Mouse (Mus musculus) neural tube, embryonic 10.5 days (tissue): ENCODE measurements at regions not wholly inside any gene's neighbourhood (a gene's known extent, or its start where the extent isn't known, plus 50 kb on each side); places are given as distances from the start of the nearest gene placed in this dataset.

Experiments
- DNase-seq: peaks from one replicate; pipeline ENCODE4 v3.0.0-alpha.2; 2017; ENCODE audit warnings: low spot score; ENCODE audit errors: extremely low spot score

DNA sequence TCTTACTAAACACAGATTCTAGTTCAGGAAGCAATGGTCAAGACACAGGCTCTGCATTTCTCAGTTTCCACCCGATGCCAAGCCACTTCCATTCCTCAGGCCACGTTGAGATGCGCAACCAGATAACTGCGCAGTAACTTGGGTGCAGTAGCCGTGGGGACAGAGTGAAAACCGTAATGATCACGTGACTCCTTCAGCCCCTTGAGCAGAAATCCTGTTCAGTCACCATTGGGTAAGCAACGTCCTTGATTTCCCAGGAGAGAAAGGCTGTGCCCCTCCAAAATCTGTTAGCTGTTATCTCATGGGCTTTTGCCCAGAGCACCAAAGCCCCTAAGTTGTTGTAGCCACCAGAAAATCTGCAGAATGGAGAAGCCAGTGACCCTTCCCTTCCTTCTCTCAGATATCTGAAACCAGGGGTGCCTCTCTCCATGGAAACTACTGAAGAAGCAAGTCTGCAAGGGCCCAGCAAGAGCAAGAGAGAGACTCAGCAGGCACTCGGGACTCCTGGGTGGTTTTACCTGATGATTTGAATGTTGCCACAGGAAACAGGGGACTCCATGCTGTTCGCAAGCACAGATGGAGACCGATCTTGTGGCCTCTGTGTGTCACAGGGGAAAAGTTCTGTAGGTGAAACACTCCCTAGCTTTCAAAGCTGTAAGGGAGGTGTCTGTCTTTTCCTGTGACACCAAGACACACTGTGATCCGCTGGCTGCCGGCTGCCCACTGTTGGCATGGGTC is 126.7 kb downstream of the Lmo4 start:
- DNase-seq, result no peak

DNA sequence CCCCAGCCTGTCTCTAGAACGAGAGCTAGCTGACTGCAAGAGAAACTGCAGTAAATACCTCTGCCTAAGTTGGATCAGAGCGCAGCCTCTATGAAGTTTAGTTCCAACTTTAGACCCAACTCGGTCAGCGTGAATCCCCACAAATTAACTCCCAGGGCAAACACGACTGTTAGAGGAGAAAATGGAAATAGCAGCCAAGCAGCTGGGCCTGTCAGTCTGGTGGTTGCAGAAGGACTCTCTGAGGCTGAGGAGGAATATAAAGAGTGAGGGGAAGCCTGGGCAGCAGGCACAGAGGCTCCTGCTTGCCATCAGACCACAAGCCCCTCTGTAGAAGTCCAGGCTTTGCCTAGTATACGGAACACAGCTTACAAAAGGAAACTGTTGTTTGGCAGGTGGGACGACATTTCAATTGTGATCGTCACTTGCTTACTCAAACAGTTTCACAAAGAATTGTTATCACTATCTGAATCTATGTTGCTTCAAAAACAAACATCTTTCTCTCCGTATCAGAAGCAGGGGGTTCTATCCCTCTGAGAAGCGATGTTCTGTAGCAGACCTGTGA is 135.0 kb downstream of the Lmo4 start:
- DNase-seq, result no peak

DNA sequence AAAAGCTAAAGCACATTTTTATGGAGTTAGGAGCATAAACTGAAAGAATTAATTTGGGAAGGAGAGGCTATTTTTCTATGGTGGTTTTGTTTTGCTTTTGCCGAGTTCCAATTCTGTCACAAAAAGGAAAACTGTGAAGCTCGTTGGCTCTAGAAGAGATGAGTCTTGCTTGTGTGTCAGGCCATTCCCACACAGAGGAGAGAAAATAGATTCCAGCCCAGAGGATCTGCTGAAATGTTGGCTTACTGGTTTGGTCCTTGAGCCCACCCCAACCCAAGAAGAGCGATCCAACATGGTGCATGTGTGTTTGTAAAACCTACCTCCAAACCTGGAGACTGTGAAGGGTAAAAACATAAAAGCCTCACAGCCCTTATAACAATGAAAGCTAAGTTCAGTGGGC is 138.0 kb downstream of the Lmo4 start:
- no peak for DNase-seq

DNA sequence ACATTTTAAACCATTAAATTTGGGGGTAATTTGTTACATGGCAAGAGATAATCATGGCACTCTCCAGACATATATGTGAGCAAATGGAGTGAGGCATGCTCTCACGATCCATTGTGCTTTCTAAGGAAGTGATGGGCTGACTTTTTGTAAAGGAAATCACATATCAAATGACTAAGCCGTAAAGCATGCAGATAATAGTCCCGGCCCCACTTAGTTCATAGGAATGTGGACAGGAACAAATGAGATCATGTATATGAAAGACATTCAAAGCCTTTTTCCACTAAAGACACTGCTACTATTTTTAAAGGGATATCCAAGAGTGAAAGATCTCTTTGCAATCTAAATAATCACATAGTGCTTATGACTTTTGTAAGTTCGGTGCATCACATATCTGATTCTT is 146.9 kb downstream of the Lmo4 start:
- no peak for DNase-seq

DNA sequence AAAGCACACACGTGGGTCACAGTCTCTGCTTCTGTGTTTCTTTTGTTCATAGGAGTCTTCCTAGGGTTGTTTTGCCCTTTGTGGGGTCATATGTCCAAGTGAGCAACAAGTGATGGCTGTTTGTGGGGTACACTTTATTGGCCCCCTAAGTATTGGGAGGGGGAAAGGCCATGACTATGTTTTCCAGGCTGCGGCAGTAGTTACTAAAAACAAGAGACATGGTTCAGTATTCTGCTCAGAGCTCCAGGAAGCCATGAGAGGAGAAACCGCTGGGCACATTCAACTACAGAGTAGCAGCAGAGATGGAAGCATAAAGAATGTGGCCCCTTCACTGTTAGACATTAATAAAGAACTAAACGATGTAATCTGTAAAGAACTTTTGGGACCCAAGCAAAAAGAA is 154.7 kb downstream of the Lmo4 start:
- DNase-seq, result no peak

DNA sequence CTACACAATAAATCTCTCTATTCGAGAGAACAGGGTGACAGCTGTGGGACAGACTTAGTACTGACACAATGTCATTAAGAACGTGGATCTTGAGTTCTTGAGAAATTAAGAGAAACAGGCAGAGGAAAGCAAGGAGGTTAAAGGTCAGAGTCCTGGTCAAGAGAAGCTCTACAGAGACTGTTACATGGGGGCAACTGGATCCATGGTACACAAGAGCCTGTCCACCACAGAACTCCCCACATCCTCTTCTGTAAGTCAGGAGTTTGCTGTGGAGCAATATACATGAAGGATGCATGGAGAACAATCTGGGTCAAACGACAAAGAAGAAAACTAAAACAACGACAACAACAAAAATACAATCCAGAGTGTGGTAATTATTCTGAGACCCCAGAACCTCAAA is 155.8 kb downstream of the Lmo4 start:
- no peak for DNase-seq

DNA sequence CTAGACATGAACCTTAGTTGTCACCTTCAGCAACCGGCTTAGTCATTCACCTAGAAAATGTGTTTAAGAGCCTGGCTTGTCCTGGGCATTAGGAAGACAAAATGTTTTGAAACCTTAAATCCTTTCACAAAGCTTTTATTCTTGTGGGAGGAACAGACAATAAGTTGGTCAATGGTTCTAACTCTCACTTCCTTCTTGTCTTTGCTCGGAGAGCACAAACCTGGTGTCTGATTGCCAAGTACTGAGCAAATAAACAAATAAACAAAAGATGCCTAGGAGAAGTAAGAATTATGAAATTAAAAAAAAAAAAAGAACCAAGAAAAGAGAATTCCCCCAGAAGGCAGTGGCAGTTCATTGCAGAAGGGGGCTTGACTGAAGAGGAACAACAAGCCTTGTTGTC is 160.7 kb downstream of the Lmo4 start:
- DNase-seq, result no peak

DNA sequence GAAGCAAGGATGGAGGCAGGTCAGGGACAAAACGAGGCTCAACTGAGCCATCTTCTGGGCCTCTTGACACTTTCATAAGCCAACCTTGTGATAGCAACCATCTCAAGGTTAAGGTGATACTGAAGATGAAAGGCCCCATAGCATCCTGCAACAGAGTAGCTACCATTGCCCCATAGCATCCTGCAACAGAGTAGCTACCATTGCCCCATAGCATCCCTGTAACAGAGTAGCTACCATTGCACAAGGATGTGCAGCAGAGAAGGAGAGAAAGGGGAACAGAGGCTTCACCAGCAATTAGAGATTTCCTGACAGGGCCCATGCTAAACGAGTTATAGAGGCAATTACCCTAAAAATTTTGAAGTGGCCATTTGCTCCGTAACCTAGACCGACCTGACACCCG is 163.2 kb downstream of the Lmo4 start:
- DNase-seq, result no peak

DNA sequence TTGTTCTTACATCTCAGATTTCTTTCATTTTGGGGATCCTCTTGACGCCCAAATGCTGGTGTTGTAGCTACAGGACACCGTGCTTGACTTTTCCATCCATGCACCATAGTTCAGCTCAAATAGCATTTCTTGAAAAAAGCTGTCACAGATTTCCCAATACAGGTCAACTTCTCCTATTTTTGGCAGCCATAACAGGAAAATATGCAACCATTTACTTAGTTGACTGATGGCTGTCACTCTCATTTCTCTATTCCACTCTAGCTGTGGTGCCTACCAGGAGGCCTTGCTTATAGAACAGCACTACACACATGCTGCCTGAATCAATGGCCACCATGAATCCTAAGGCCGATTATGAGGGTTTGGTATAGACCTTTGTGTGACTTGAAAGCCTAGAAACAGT is 165.5 kb downstream of the Lmo4 start:
- no peak for DNase-seq

DNA sequence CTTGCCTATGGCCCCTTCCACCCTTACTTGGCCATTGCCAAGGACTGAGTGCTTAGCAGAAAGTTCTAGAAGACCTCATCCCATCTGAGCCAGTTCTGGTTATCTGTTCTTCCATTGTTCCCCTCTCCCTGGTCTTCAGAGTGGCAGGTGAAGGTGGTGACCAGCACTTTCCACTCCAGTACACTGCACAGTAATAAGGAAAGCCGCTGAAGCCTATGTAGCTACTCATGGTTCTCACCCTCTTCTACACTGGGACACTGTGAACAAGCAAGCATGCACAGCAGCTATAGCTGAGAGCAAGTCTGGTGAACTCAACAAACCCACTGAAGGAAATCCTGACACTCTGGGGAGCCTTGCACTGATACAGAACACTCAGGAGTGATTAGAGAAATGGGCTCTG is 175.4 kb downstream of the Lmo4 start:
- no peak for DNase-seq

DNA sequence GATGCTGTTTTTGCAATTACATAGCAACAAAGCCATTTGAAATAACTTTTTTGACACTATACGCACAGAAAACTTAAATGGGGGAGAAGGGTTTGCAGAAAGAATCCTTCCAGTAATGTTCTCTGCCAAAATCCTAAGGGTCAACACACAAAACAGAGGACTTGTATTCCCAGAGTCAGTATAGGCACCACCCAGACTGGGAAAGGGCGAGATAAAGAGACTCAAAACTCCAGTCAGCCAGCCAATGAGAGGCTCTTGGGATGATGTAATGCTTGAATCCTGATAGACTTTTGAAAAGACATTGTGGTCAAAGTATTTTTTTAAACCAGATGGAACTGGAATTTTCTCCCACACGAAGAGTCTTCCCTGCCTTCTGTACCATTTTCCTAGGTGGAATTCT is 175.9 kb downstream of the Lmo4 start:
- DNase-seq, result no peak

DNA sequence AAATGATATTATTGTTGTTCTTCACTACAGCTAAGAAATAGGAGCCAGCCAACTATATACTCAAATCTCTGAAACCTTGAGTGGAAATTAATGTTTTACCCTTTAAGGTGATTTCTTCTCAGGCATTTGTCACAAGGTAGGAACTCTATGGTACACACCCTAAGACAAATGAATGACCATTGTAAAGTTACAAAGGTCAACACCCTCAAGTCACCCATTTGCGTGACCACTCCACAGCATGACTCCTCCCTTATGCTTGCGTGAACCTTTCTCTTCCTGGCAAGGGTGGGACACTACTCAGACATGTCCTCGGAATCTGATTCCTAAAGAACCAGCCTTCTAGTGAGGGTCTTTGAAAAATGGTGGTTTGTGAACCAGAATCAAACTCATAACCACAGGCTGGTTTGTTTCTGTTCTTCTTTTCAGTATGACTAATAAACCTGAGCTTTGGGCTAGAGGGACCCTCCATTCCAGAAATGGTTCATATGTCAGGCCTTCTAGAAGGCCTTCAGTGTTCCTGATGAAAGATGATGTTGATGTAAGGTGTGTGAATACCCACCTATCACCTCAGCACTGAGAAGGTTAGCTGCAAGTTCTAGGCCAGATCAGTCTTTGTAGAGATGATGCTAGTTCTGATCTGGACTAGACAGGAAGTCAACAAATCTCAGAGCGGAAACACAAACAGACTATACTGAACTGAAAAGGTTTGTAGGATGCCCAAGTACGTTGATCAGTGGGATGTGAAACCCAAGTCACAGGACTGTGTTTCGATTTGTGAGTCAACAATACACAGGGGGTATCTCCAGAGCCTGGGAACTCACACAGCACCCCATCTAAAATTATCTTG is 177.7 kb downstream of the Lmo4 start:
- DNase-seq, result no peak

DNA sequence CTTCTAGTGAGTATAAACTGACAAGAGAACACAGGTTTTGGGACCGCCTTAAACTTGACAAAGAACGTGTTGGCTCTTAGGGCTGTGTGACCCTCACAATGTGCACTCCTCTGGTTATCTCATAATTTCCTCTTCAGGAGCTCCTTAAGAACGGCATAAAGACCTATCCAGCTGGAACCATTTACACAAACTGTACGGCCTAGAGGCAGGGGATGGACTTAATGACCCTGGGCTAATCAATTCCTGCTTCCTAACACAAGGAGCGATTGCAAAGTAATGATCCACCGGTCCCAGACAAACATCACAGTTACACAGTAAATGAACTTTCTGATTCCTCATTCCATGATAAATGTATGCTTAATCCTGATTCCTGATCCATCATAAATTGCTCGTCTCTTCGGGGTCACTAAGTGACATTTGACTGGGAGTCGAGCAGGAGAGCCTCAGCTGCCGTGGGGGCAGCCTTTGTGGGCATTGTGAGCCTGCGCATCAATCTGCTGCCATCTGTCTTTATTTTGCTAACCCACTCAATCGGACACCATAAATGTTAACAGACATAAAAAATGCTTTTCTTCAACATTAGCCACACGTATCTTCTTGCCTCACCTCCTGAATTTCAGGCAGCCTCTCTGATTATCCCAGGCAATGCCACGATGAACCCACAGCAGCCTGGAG is 179.4 kb downstream of the Lmo4 start:
- DNase-seq, result no peak

DNA sequence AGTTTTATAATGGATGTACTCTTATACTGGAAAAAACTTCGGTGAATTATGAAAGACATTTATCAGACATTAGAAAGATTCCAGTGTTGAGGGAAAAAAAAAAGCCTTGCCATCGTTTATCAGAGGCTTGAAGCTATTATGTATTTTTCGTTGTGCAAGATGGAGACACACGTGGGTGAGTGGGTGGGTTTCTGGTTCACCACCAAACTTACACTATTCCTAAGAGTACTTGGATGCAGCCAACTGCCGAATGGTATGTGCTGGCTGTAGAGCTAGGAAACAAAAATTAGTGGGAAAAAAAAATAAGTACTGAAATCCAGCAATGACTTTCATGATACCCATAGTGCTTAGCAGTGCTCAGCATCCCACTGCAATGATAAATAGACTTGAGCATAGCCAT is 180.8 kb downstream of the Lmo4 start:
- DNase-seq, result no peak

DNA sequence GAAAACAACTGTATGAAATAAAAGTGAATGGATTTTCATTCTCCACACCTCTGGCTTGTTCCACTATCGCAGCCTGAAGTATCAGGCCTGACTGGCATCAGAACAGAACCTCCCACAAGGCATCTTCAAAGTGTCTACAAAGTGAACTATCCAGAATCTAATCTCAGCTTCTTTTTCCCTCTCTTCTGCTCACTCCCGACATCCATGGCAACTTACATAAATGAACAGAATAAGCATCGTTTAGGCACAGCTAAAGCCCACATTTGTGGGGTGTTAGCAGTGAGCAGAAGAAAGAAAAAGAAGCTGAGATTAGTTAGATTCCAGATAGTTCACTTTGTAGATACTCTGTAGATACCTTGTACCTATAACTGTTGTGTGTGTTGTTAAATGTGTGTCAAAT is 182.0 kb downstream of the Lmo4 start:
- no peak for DNase-seq

DNA sequence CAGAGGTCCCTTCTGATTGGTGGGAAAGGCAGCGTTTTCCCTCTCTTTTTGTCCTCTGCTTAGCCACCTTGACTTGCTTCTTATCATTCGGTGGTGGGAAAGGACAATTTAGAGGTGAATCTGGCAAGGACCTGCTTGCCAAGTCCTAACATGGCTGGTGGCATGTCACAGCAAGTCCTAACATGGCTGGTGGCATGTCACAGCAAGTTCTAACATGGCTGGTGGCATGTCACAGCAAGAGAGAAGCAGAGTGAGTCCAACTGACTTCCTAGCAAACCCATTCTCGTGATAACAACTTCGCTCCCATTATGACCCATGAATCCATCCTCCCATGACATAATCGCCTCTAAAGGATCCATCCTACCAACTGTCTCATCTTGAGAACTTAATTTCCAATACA is 183.1 kb downstream of the Lmo4 start:
- DNase-seq, result no peak

DNA sequence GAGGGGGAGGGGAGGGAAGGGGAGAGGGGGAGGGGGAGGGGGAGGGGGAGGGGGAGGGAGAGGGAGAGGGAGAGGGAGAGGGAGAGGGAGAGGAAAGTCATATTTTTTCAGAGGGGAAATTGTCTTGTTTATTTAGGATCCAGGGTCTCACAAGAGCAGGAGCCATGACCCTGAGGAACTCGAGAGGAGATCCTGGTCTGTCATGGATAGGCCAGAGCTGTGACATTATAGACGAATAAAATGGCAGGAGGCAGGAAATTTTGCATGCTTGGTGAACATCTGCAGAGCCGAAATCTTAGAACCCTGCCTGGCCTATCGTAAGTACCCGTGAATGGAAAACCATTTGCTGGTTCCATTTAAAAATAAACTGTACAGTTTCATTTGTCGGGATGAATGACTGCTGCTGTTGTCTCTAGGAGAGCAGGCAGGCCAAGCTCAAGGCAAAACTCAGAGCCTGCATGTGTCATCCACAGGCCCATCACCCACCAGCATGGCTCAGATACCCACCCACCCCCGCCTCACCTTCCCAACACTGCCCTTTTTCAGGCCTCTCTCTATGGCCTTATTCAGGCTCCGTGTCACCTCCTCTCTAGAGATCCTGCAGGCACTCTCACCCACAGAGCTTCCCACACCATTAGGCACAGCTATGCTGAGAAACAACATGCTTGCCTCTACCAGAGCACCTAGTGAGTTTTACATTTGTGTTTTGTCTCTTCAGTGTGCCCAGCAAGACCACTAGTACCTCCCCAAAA is 184.7 kb downstream of the Lmo4 start:
- no peak for DNase-seq

DNA sequence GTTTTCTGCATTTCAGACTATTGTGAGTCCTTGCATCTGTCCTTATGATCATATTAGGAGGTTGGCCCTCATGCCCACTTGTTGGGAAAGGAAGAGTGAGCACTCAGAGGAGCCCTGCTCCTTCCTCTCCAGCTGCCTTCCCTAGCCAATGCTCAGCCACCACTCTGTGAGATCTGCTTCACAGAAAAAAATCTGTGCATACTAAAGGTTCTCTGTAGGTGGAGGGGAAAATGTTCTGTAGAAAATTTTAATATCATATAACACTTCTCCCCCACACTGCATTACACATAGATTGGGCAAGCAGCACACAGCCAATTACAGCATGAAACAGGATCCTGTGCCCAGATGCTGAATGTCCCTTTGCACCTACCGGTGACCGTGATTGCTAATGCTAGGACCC is 185.7 kb downstream of the Lmo4 start:
- DNase-seq, result no peak

DNA sequence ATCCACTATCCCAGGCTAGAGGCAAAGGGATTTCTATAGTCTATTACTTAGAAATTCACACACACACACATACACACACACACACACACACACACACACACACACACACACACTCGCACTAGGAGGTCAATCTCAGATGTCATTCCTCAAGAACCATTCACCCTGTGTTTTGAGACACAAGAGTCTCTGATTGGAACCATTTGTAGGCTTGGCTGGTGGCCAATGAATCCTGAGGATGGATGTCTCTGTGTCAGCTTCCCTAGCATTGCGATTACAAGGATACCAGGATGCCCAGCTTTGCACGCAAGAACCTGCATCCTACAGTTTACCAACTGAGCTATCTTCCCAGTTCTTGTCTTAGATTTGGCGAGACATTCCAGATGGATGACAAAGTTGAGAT is 186.5 kb downstream of the Lmo4 start:
- DNase-seq, result no peak

DNA sequence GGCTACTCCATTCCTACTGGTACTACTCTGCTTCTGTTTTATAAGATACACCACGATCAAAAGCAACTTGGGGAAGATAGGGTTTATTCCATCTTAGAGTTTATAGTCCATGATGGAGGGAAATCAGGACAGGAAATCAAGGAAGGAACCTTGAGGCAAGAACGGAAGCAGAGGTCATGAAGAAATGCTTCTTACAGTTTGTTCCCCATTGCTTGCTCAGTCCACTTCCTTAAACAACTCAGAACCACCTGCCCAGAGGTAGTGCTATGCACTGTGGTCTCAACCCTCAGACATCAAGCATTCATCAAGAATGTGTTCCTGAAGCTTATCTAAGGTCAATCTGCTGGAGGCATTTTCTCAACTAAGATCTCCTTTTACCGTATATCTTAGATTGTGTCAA is 189.8 kb downstream of the Lmo4 start:
- DNase-seq, result no peak

DNA sequence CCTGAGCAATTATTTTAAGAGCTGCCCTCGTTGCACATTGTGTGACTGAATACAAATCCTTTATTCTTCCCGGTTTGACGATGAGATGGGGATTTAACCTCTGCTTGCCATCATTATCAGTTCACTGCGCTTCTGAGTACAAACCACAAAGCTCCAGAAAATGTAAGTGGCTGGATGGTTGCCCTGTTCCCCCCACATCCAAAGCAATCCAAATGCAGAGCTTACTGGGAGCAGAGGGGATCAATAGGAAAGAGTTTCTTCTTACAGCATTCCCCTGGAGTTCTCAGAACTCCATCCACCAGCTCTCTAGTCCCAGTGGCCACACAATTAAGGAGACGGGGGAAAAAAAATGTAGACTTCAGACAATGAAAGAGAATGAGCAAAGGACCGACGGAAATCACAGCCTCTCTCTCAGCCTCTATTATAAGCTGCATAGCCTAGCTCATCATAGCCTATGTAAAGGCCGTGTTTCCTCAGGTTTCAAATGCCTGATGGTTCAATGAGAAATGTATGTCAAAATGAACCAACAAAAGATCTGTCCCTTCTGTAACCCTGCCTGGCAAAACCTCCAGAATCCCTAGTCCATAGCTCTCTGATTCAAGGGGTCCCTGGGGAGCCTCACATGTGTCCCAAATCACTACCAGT is 191.4 kb downstream of the Lmo4 start:
- DNase-seq, result no peak
